Mouse (Mus musculus) stomach, embryonic 16.5 days (tissue): ENCODE results near the gene Prr18. TPM values are rescaled to one million over a fixed set of nuclear protein-coding genes. Genes with fewer than 3 reads are reported as not detected.

ENCODE experiments used
- ATAC-seq: fragments of 200-750 bp; cut with Nextera tagmentation; 2 replicates; pipeline ENCODE4 v1.8.0; 2017; ENCODE audit warnings: moderate number of reproducible peaks, moderate TSS enrichment; ENCODE audit not compliant: insufficient read depth, low FRiP score
- H3K27ac ChIP-seq: fragments of 300-500 bp; sonication (generic); 2 replicates; pipeline ENCODE4 v1.5.1; 2014; ENCODE audit warnings: low read length
- H3K27me3 ChIP-seq: fragments of 300-500 bp; sonication (generic); 2 replicates; pipeline ENCODE4 v1.6.1; 2014; ENCODE audit warnings: low read length, control low read depth, mixed read lengths; ENCODE audit not compliant: control insufficient read depth, insufficient read depth
- H3K36me3 ChIP-seq: fragments of 300-500 bp; sonication (generic); 2 replicates; pipeline ENCODE4 v1.6.1; 2014; ENCODE audit warnings: low read length; ENCODE audit not compliant: control insufficient read depth, insufficient read depth
- H3K4me1 ChIP-seq: fragments of 300-500 bp; sonication (generic); 2 replicates; pipeline ENCODE4 v1.6.1; 2014; ENCODE audit warnings: low read length, control low read depth, mixed read lengths; ENCODE audit not compliant: control insufficient read depth, insufficient read depth
- H3K4me2 ChIP-seq: fragments of 300-500 bp; sonication (generic); 2 replicates; pipeline ENCODE4 v1.6.1; 2014; ENCODE audit warnings: low read depth, low read length, mixed read lengths
- H3K4me3 ChIP-seq: fragments of 300-500 bp; sonication (generic); replicated peaks from 2 replicates; pipeline ENCODE4 v1.5.1; 2014; ENCODE audit warnings: mild to moderate bottlenecking, low read length
- H3K9ac ChIP-seq: fragments of 300-500 bp; sonication (generic); 2 replicates; pipeline ENCODE4 v1.6.1; 2014; ENCODE audit warnings: low read length
- H3K9me3 ChIP-seq: fragments of 300-500 bp; sonication (generic); replicated peaks from 2 replicates; pipeline ENCODE4 v1.6.1; 2016; ENCODE audit warnings: low read length, control low read depth; ENCODE audit not compliant: control insufficient read depth
- WGBS: fragments of 180-500 bp; shearing (Covaris S2); extraction: QIAGEN DNeasy Blood & Tissue Kit; methylation state at CpG from one replicate; pipeline ENCODE4 v1.1.7; 2014; 5-methylcytosine and 5-hydroxymethylcytosine counted together
- polyA plus RNA-seq: library from polyadenylated mRNA; unstranded; fragments of >200 nt; fragmentation: Nextera tagmentation; extraction: Ambion mirVana; gene quantifications from 2 replicates; pipeline ENCODE4 v1.2.1, GENCODE M21; 2015

Gene Prr18
- polyA plus RNA-seq, 1 experiment from 2014 or later, result 0.15 TPM

DNA sequence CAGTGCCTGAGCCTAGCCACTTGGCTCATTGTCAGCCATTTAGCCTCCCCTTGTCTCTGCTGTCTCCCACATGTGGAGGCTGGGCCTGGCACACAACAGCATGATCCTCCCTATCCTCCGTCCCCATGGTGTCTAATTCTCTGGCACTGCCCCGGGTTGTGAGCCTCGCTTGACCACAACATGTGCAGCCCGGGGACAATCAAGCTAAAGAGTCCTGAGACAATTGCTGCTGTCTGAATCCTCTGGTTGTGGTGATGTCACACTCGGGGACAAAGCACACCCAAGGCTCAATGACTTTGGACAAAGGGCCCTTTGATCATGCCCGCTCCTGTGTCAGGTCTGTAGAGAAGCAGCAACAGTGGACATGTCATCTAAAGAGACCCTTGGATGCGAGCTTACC lies 13.8 kb downstream of the Prr18 start:
- no peak overlapping the region for H3K27ac ChIP-seq
- H3K4me1 ChIP-seq, result no peaks in the 10 kb centered on the region
- no peaks in the 10 kb centered on the region for H3K27me3 ChIP-seq
- ATAC-seq, result no peak
- no peak overlapping the region for H3K4me3 ChIP-seq
- H3K36me3 ChIP-seq, result no peaks in the 10 kb centered on the region
- no peak overlapping the region for H3K9ac ChIP-seq
- 82% methylated on average over 7 of the region's 7 CpGs for WGBS
- 0 out of 2 replicates have a peak, but pooled peaks cover 4% of the 10 kb centered on the region for H3K9me3 ChIP-seq
- no peak overlapping the region for H3K4me2 ChIP-seq

DNA sequence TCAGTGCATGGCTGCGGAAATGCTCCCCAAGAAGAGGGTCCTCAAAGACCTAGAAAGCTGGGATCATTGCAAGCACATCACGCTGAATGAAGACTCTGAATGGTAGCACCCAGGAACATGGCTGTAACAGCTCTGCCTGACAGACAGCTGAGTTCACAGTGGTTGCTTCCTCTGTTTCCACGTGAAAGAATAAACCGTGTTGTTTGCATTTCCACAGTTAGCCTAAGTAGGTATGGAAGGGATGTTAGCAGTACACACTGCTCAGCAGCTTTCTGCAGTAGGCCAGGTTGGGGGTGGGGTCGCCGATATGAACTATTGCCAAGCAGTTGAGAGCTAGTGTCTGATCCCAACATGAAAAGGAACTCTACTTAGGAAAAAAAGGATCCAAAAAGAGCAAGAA lies 18.4 kb downstream of the Prr18 start, which contains the start of gene T2:
Gene T2 (plus strand): TSS at position 301 of the 400 bp plus-strand sequence.
- H3K27me3 ChIP-seq, result no peaks in the 10 kb centered on the region
- no peak within 1 kb of the TSS for H3K4me2 ChIP-seq
- no peak within 1 kb of the TSS for H3K4me3 ChIP-seq
- H3K9ac ChIP-seq, result no peak within 1 kb of the TSS
- no peaks in the 10 kb centered on the region for H3K36me3 ChIP-seq
- WGBS, result 78% methylated on average over 6 of the region's 6 CpGs
- H3K27ac ChIP-seq, result no peak within 1 kb of the TSS
- H3K9me3 ChIP-seq, result 0 out of 2 replicates have a peak, but pooled peaks cover 4% of the 10 kb centered on the region
- ATAC-seq, result no peak
- H3K4me1 ChIP-seq, result no peaks in the 10 kb centered on the region

DNA sequence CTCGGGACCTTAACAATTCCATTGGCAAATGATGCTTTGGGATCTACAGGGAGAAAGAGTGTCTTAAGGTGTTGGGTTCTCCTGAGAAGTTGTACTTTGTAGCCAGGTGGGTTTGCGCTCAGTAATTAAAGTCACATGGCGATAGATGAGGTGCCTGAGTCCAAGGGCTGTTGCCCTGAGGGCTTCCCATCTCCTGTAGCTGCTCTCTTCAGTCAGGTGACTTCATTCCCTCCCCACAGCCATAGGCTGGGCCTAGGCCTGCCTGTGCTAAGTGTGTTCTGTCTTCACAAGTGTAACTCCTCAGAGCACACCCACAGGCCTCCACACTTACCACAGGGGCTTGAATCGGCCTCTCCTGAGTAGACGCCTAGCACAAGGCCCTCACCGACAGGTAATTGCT lies 20.2 kb downstream of the Prr18 start:
- WGBS, result 88% methylated on average over 6 of the region's 6 CpGs
- Histone ChIP-seq H3K9ac (no peak overlapping the region), H3K27me3 (no peaks in the 10 kb centered on the region), H3K4me3 (no peak overlapping the region), H3K36me3 (no peaks in the 10 kb centered on the region), H3K27ac (no peak overlapping the region), H3K4me1 (no peaks in the 10 kb centered on the region), H3K4me2 (no peak overlapping the region), H3K9me3 (0 out of 2 replicates have a peak, but pooled peaks cover 4% of the 10 kb centered on the region)
- ATAC-seq, result no peak

DNA sequence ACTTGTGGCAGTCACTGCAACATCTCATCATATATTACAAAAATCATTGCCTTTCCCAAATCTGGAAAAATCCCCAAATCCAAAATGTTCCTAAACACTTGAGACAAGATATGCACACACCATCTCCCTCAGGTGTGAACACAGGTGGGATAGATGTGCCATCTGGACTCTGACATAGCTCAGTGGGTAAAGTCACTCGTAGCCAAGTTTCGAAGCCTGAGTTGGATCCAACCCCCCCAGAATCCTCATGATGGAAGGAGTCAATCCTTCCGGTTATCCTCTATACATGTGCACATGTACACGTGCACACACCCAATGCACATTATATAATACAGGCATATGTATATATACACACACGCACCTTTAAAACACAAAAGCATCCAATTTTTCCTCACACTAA lies 23.6 kb downstream of the Prr18 start:
- no peak overlapping the region for H3K4me2 ChIP-seq
- no peak overlapping the region for H3K4me3 ChIP-seq
- no peaks in the 10 kb centered on the region for H3K9me3 ChIP-seq
- no peaks in the 10 kb centered on the region for H3K27me3 ChIP-seq
- H3K9ac ChIP-seq, result no peak overlapping the region
- no peak overlapping the region for H3K27ac ChIP-seq
- H3K4me1 ChIP-seq, result no peaks in the 10 kb centered on the region
- no peaks in the 10 kb centered on the region for H3K36me3 ChIP-seq
- 94% methylated on average over 5 of the region's 5 CpGs for WGBS
- no peak for ATAC-seq

DNA sequence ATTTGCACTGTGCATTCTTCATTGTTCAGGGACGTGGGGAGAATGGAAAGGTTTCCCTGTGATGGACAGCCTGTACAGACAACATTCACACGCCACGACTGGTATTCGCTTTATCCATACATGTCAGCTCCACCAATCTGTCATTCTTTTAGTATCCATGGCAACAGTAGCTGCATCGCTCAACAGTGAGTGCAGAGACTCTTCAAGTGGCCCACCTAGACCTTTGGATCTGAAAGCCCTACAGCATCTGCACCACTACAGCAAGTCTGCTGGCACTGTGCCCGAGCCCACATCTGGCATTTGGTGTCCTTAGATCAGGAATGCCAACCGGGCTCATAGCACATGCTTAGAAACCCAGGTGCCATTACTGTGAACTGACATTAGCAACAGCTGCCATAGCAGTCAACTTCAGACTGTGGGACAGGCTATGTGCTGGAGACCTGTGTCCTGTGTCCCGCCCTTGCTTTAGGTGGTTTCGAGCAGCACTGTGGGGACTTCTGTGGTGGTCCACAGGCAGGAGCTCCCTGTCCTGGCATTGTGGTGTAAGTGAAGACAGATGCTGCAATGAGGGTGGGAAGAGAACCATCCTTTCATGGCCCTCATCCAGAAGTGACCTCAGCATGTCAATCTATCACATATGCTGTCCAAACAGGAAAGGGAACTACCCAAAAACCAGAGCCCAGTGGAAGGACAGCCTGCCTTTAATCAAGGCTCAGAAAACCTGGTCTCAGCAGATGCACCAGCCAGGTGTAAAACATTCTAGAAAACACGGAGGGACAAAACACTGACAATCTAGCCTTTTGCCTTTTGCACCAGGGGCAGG lies 24.2 kb downstream of the Prr18 start:
- no peaks in the 10 kb centered on the region for H3K4me1 ChIP-seq
- WGBS, result 64% methylated on average over 10 of the region's 10 CpGs
- H3K4me3 ChIP-seq, result no peak overlapping the region

DNA sequence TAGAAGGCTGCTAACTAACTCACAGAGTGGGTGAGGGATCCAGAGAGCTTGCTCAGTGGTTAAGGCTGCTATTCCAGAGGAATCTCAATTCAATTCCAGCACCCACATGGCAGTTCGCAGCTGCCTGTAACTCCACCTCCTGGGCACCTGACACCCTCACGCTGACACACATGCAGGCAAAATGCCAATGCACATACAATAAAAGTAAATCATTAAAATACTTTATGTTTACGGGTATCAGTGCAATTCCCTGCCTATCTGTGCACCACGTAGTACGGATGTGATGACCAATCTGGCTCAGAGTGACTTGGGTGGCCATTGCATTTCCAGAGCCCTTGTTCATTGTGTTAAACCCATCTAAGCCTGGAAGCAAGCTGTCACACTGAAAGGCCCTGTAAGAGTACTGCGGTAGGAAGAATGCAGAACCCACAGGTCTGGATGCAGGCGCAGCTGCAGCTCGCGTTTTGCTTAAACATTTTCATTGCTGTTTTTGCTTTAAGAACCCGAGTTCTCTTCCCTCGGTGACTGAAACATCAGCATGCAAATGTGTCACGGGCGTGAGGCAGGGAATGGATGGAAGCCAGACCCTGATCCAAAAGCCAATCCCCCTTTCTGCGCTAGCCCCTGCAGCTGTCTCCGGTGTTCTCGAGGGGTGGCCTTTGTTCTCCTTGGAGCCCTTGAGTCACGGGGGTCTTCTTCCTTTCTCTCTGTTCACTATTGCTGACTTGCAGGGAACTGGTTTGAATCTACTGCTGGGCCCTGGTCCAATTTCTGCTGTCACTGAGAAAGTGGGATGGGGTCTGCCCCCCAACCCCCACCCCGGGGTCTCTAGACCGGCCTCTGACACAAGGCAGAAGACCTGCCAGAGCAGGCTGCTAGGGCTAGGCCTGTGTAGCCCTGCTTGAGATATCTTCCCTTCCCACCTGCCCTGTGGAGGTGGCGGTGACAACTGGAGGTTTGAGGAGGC lies 30.5 kb downstream of the Prr18 start:
- H3K4me3 ChIP-seq, result no peak overlapping the region
- H3K4me2 ChIP-seq, result peak overlapping the region; percentile 29; the same call in 1 of the 2 replicates
- H3K9ac ChIP-seq, result peak overlapping the region; percentile 53
- no peaks in the 10 kb centered on the region for H3K27me3 ChIP-seq
- H3K4me1 ChIP-seq, result peaks cover 15% of the 10 kb centered on the region; the same call in 1 of the 2 replicates
- ATAC-seq, result peak; percentile 18; the same call in 1 of the 2 replicates
- H3K9me3 ChIP-seq, result no peaks in the 10 kb centered on the region
- no peak overlapping the region for H3K27ac ChIP-seq
- 24% methylated on average over 20 of the region's 20 CpGs for WGBS
- H3K36me3 ChIP-seq, result no peaks in the 10 kb centered on the region

More for the DNA sequence above, 24.2 kb downstream of the Prr18 start:
- Histone ChIP-seq H3K9ac (no peak overlapping the region), H3K27ac (no peak overlapping the region), H3K36me3 (no peaks in the 10 kb centered on the region), H3K4me2 (no peak overlapping the region), H3K27me3 (no peaks in the 10 kb centered on the region), H3K9me3 (no peaks in the 10 kb centered on the region)
- ATAC-seq, result no peak

DNA sequence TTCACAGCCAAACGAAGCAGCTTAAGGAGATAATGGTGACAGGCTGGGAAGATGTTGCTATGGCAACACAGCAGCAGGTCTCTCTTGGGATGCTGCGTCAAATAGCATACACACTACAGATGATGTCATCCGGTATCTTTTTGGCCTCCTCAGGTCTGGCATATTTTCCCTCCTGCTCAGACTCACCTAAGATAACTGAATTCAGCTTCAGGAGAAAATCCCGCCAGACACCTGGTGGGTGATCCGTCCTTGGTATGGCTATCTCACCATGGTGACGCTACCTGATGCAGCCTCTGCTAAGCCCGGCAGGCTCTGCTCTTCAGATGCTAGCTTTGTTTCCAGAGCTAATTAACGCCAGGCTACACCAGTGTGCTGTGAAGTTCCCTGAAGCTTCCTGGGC lies 31.3 kb downstream of the Prr18 start:
- Histone ChIP-seq H3K9me3 (no peaks in the 10 kb centered on the region), H3K27ac (no peak overlapping the region), H3K36me3 (no peaks in the 10 kb centered on the region), H3K4me3 (no peak overlapping the region), H3K27me3 (no peaks in the 10 kb centered on the region), H3K9ac (no peak overlapping the region), H3K4me2 (no peak overlapping the region), H3K4me1 (peaks cover 15% of the 10 kb centered on the region; the same call in 1 of the 2 replicates)
- no peak for ATAC-seq
- 33% methylated on average over 8 of the region's 8 CpGs for WGBS

DNA sequence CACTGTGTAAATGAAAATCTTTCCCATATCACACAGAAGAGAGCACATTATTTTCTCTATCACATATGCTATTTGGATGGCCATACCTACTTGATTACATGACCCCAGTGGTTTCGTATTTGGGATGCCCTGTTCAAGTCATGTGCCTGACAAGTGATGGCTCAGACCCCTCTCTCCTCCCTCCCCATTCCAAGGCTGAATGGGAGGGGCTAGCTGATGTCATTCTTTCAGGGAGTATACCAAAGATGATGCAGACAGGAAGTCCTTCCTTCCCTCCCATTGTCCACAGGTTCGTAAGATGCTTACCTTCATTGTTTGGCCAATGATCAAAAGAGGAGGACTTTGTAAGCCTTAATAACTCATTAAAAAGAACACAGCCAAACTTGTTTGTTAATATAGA lies 31.9 kb downstream of the Prr18 start:
- WGBS, result 58% methylated on average over 2 of the region's 2 CpGs

More for the DNA sequence above, 31.9 kb downstream of the Prr18 start:
- no peaks in the 10 kb centered on the region for H3K9me3 ChIP-seq
- H3K27ac ChIP-seq, result no peak overlapping the region
- H3K36me3 ChIP-seq, result no peaks in the 10 kb centered on the region
- no peak overlapping the region for H3K4me2 ChIP-seq
- no peak for ATAC-seq
- H3K4me3 ChIP-seq, result no peak overlapping the region
- no peak overlapping the region for H3K9ac ChIP-seq
- H3K27me3 ChIP-seq, result no peaks in the 10 kb centered on the region
- H3K4me1 ChIP-seq, result peaks cover 15% of the 10 kb centered on the region; the same call in 1 of the 2 replicates
